Mouse (Mus musculus) stomach, postnatal 0 days (tissue): ENCODE data around the gene Sh3bgrl2. TPM values are rescaled to one million over a fixed set of nuclear protein-coding genes. Genes with fewer than 3 reads are reported as not detected.

ENCODE experiments used
- ATAC-seq: fragments of 200-750 bp; cut with Nextera tagmentation; 2 replicates; pipeline ENCODE4 v1.8.0; 2017; ENCODE audit not compliant: low FRiP score, low TSS enrichment
- DNase-seq: peaks from one replicate; pipeline ENCODE4 v3.0.0-alpha.2; 2016; ENCODE audit warnings: low spot score
- H3K27ac ChIP-seq: fragments of 300-500 bp; sonication (generic); replicated peaks from 2 replicates; pipeline ENCODE4 v1.5.1; 2014; ENCODE audit warnings: mild to moderate bottlenecking, control low read depth
- H3K27me3 ChIP-seq: fragments of 300-500 bp; sonication (generic); 2 replicates; pipeline ENCODE4 v1.6.1; 2014; ENCODE audit warnings: low read length; ENCODE audit not compliant: control insufficient read depth, insufficient read depth
- H3K36me3 ChIP-seq: fragments of 300-500 bp; sonication (generic); 2 replicates; pipeline ENCODE4 v1.6.1; 2014; ENCODE audit warnings: low read length, mixed read lengths; ENCODE audit not compliant: control insufficient read depth, insufficient read depth
- H3K4me1 ChIP-seq: fragments of 300-500 bp; sonication (generic); replicated peaks from 2 replicates; pipeline ENCODE4 v1.6.1; 2014; ENCODE audit warnings: antibody characterized with exemption; ENCODE audit not compliant: control insufficient read depth, insufficient read depth
- H3K4me2 ChIP-seq: fragments of 300-500 bp; sonication (generic); replicated peaks from 2 replicates; pipeline ENCODE4 v1.6.1; 2014; ENCODE audit warnings: low read depth, mild to moderate bottlenecking, control low read depth, moderate library complexity
- H3K4me3 ChIP-seq: fragments of 300-500 bp; sonication (generic); 2 replicates; pipeline ENCODE4 v1.5.1; 2014; ENCODE audit warnings: low read depth, low read length, control low read depth
- H3K9ac ChIP-seq: fragments of 300-500 bp; sonication (generic); 2 replicates; pipeline ENCODE4 v1.6.1; 2014; ENCODE audit warnings: mild to moderate bottlenecking, low read length, control low read depth, mixed read lengths
- H3K9me3 ChIP-seq: fragments of 300-500 bp; sonication (generic); 2 replicates; pipeline ENCODE4 v1.6.1; 2016; ENCODE audit warnings: low read length; ENCODE audit not compliant: control insufficient read depth
- CTCF ChIP-seq: IDR thresholded peaks from 2 replicates; pipeline ENCODE4 v1.5.1; 2016; ENCODE audit warnings: antibody characterized with exemption, low read depth, mild to moderate bottlenecking, moderate library complexity
- EP300 ChIP-seq: optimal IDR thresholded peaks from 2 replicates; pipeline ENCODE3; 2016; ENCODE audit warnings: antibody characterized with exemption
- WGBS: fragments of 180-500 bp; shearing (Covaris S2); extraction: QIAGEN DNeasy Blood & Tissue Kit; methylation state at CpG from one replicate; pipeline ENCODE4 v1.1.7; 2014; 5-methylcytosine and 5-hydroxymethylcytosine counted together
- polyA plus RNA-seq: library from polyadenylated mRNA; unstranded; fragments of >200 nt; fragmentation: Nextera tagmentation; extraction: Ambion mirVana; gene quantifications from 2 replicates; pipeline ENCODE4 v1.2.1, GENCODE M21; 2015

Sh3bgrl2 gene
- polyA plus RNA-seq, 1 experiment from 2014 or later = 114 TPM

GRCm38 (mm10) chr9:83667031-83667430 lies 118.9 kb downstream of the Sh3bgrl2 start:
- no peak overlapping the region for H3K4me3 ChIP-seq
- H3K9me3 ChIP-seq = no peaks in the 10 kb centered on the region
- no peaks in the 10 kb centered on the region for H3K4me1 ChIP-seq
- DNase-seq (no peak), ATAC-seq (no peak)
- no peaks in the 10 kb centered on the region for H3K36me3 ChIP-seq
- H3K9ac ChIP-seq = no peak overlapping the region
- TF ChIP-seq CTCF = no peak
- no peak for TF ChIP-seq EP300
- H3K4me2 ChIP-seq = no peak overlapping the region
- H3K27me3 ChIP-seq = no peaks in the 10 kb centered on the region
- no peak overlapping the region for H3K27ac ChIP-seq
- WGBS = 53% methylated on average over 4 of the region's 4 CpGs

DNA sequence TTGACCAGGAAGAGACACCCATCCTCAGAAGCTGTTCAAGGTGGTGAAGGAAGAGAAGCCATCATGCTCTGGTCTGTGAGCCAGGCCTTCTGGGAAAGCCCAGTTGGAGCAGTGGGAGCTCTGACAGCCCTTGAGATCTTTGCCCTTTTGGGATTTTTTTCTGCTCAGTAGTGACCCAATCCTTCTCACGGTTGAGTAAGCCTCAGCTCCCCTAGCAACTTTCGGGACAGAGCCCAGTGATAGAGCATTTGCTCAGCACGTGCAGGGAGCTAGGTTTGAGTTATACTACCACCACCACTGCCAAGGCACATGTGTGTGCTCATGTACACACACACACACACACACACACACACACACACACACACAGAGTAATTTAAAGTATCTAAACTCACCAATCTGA lies 131.5 kb downstream of the Sh3bgrl2 start:
- DNase-seq (no peak), ATAC-seq (no peak)
- H3K27me3 ChIP-seq = no peaks in the 10 kb centered on the region
- H3K4me1 ChIP-seq = no peaks in the 10 kb centered on the region
- no peak overlapping the region for H3K9ac ChIP-seq
- no peak for TF ChIP-seq EP300
- TF ChIP-seq CTCF = no peak
- WGBS = 64% methylated on average over 3 of the region's 3 CpGs
- no peak overlapping the region for H3K4me3 ChIP-seq
- H3K4me2 ChIP-seq = no peak overlapping the region
- H3K36me3 ChIP-seq = no peaks in the 10 kb centered on the region
- H3K9me3 ChIP-seq = no peaks in the 10 kb centered on the region
- H3K27ac ChIP-seq = no peak overlapping the region

DNA sequence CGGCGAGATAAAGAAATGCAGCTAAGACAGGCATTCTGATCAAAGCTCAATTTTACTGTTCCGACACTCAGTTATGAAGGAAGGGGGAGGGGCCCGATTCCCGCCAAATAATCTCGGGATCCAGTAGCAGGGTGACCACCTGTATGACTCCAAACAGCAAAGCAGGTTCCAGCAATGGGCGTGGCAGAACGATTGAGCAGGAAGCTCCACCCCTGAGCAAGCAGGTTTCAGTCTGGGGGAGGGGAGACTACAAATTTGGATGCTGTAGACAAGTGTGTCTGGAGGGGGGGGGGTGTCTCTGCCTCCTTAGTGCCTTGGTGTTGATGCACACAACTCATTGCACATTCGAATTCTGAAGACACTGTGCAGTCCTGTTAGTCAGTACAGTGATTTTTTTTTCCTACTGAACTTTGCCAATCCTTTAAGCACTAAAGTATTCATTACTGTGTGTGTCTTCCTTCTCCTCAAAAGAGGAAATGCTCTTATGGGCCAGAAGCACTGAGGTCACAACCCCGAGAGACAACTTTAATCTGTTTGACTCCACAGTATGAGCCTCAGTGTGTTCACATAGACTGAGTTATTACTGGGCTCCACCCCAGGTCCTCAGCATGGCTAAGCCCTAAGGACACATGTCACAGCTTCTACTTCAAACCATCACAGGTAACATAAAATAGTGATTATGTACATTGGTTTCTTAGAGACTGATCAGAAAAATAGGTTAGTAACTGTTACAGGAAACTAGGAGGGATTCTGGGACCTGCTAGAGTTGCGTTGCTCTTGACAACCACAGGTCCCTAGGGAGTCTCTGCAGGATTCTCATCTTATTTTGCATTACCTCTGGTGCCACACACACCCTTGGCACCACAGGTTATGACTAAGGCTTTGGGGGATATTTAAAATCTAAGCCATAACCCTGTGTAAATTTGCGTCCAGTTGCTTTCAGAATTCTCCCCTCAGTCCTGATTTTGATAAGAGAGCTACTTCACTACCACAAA lies 133.8 kb downstream of the Sh3bgrl2 start:
- H3K4me1 ChIP-seq = no peaks in the 10 kb centered on the region
- H3K9ac ChIP-seq = no peak overlapping the region
- peak; percentile 23 for DNase-seq
- H3K27ac ChIP-seq = no peak overlapping the region
- TF ChIP-seq EP300 (no peak), CTCF (no peak)
- H3K9me3 ChIP-seq = no peaks in the 10 kb centered on the region
- 54% methylated on average over 12 of the region's 12 CpGs for WGBS
- H3K36me3 ChIP-seq = no peaks in the 10 kb centered on the region
- no peak for ATAC-seq
- H3K4me2 ChIP-seq = no peak overlapping the region
- H3K27me3 ChIP-seq = no peaks in the 10 kb centered on the region
- H3K4me3 ChIP-seq = no peak overlapping the region

DNA sequence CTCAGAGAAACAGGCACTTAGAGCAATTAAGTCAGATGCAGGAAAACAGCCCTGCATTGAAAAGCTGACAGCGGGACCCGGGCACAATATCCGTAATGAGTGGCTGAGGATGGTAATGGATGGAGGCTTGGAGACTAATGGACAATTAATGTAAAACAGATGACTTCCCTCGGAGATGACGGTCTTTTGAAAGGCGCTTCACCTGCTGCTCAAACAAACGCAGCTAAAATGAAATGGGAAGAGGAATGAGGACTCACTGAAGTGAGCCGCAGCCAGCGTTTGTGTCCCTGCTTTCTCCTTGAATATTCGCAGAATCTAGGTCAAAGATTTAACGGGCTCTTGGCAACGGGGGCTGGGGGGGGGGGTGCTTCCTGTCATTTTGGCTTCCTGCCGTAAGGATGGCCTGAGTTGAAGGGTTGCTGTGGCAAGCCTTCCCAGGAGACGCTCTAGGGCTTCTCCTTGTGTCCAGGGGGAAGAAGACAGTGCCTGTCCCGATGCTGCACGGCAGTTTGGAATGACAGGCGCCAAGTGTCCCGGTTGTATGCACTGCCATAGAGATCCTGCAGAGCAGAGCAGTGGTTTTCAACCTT lies 138.5 kb downstream of the Sh3bgrl2 start:
- H3K9me3 ChIP-seq = no peaks in the 10 kb centered on the region
- H3K27ac ChIP-seq = no peak overlapping the region
- DNase-seq (no peak), ATAC-seq (no peak)
- H3K36me3 ChIP-seq = no peaks in the 10 kb centered on the region
- no peaks in the 10 kb centered on the region for H3K27me3 ChIP-seq
- no peak for TF ChIP-seq CTCF
- TF ChIP-seq EP300 = no peak
- no peak overlapping the region for H3K4me3 ChIP-seq
- peak overlapping the region; percentile 18 for H3K4me2 ChIP-seq
- H3K4me1 ChIP-seq = no peaks in the 10 kb centered on the region
- H3K9ac ChIP-seq = no peak overlapping the region
- WGBS = 24% methylated on average over 18 of the region's 18 CpGs

- ATAC-seq (no peak), DNase-seq (no peak)
- no peak overlapping the region for H3K9ac ChIP-seq
- no peaks in the 10 kb centered on the region for H3K27me3 ChIP-seq
- H3K4me3 ChIP-seq = no peak overlapping the region
- H3K27ac ChIP-seq = no peak overlapping the region
- H3K36me3 ChIP-seq = no peaks in the 10 kb centered on the region
- H3K9me3 ChIP-seq = no peaks in the 10 kb centered on the region
- TF ChIP-seq EP300 = no peak
- no peak for TF ChIP-seq CTCF
- H3K4me2 ChIP-seq = no peak overlapping the region
- WGBS = 46% methylated on average over 3 of the region's 3 CpGs
- H3K4me1 ChIP-seq = no peaks in the 10 kb centered on the region
Observed at GRCm38 (mm10) chr9:83687904-83688303, 139.8 kb downstream of the Sh3bgrl2 start.

Other genes with a start within 250 kb of the Sh3bgrl2 start
- gene Lca5, start 107.2 kb upstream of the Sh3bgrl2 start, polyA plus RNA-seq = 4.8 and 6.5 TPM in 2 replicates